Mouse (Mus musculus): ENCODE measurements around the gene Ate1.

DNA sequence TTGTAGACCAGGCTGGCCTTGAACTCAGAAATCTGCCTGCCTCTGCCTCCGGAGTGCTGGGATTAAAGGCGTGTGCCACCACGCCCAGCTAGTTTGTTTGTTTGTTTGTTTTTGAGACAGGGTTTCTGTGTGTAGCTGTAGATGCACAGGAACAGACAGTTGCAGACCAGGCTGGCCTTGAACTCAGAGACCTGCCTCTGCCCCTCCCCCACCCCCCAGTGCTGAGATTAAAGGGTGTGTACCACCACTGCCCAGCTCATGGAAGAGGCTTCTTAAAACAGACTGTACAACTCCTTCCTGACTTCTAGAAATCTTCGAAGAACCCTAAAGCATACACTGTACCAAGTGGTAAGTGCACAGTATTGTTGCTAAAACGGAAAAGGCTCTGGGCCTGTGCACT lies 25.2 kb upstream of the Ate1 start:
- no peak for TF ChIP-seq CTCF (conservative IDR thresholded peaks at IDR 0.05; ENCODE audit: insufficient read depth, insufficient read length, low read depth, low read length)
- no peak for TF ChIP-seq POLR2A (IDR thresholded peaks at IDR 0.05; ENCODE audit: low read depth, low read length)
